23 mouse cellular contexts compared by ENCODE assay signal in the genomic region with DNA sequence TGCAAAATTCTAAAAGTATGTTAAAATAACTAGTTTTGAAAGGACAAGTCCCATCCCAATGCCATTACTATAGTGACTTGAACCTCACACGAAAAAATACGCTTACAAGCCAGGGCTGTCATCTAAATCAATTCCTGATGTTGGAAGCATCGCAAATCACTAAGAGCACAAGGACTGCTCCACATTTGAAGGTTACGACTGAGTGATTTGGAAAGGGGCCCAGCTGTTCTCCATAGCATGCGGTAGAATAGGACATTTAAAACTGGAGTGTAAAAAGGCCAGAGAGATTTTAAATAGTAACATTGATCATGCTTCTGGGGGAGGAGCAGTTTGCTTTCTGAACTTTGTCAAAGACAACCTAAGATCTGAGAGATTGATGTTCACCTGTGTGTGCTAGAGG.
DNase-seq lines count a peak whose midpoint lies in the region.
"Had no signal": no experiment of that assay in that cellular context is flagged by ENCODE, and none has a peak within 500 bp of the region (broad histone marks: within the 10 kb centered on the region; RNA-seq: fewer than 3 reads in every experiment).

No protein-coding gene starts in this region.

- H3K27ac ChIP-seq in midbrain, embryonic 10.5 days (replicated peaks): no peak overlapping the region
- H3K27ac ChIP-seq: embryonic facial prominence, embryonic 13.5 days; forebrain, embryonic 13.5 days; heart, adult 2 months; heart, embryonic 15.5 days; hindbrain, embryonic 13.5 days; limb, embryonic 15.5 days; liver, embryonic 15.5 days; neural tube, embryonic 13.5 days; stomach, postnatal 0 days had no signal

- H3K4me1 ChIP-seq in midbrain, embryonic 10.5 days: no peaks in the 10 kb centered on the region
- H3K4me1 ChIP-seq: forebrain, embryonic 13.5 days; heart, embryonic 15.5 days; hindbrain, embryonic 13.5 days; limb, embryonic 15.5 days; liver, embryonic 15.5 days; neural tube, embryonic 13.5 days had no signal

- DNase-seq in heart, adult 8-10 months (ENCODE audit: low spot score): peak; percentile 9
- no peak for DNase-seq in heart, adult 9 months (ENCODE audit: low spot score in 2 of 2)
- DNase-seq in kidney, postnatal 14 days: peak; percentile 3
- DNase-seq in kidney, postnatal 25 days: no peak
- peak; percentile 74 for DNase-seq in adrenal gland, adult 2 months
- DNase-seq in adrenal gland, postnatal 36 days: peak; percentile 66 to 67
- DNase-seq in midbrain, embryonic 10.5 days (ENCODE audit: low spot score): no peak
- no peak for DNase-seq in thymus, postnatal 25 days
- DNase-seq: cerebellum, adult 9-10 months; gastrocnemius, postnatal 36 days; heart, adult 2 months; heart, postnatal 36 days; lung, postnatal 36 days; thymus, adult 2 months had no signal

- no peaks in the 10 kb centered on the region for H3K36me3 ChIP-seq in midbrain, embryonic 10.5 days
- H3K36me3 ChIP-seq: embryonic facial prominence, embryonic 13.5 days; heart, embryonic 15.5 days; hindbrain, embryonic 13.5 days; limb, embryonic 15.5 days; liver, embryonic 15.5 days; neural tube, embryonic 13.5 days had no signal

- H3K9me3 ChIP-seq in midbrain, embryonic 10.5 days (replicated peaks): no peaks in the 10 kb centered on the region
- H3K9me3 ChIP-seq: embryonic facial prominence, embryonic 13.5 days; hindbrain, embryonic 13.5 days; limb, embryonic 15.5 days; liver, embryonic 15.5 days had no signal

- WGBS in midbrain, embryonic 10.5 days: 89% methylated on average over 5 of the region's 5 CpGs

- no peak overlapping the region for H3K4me3 ChIP-seq in midbrain, embryonic 10.5 days
- H3K4me3 ChIP-seq: embryonic facial prominence, embryonic 13.5 days; forebrain, embryonic 13.5 days; heart, adult 2 months; heart, embryonic 15.5 days; hindbrain, embryonic 13.5 days; limb, embryonic 15.5 days; liver, embryonic 15.5 days; myocyte; neural tube, embryonic 13.5 days had no signal

- H3K27me3 ChIP-seq in midbrain, embryonic 10.5 days (ENCODE audit: low read depth, poor library complexity, severe bottlenecking): no peaks in the 10 kb centered on the region
- H3K27me3 ChIP-seq: embryonic facial prominence, embryonic 13.5 days; forebrain, embryonic 13.5 days; heart, embryonic 15.5 days; hindbrain, embryonic 13.5 days; limb, embryonic 15.5 days; liver, embryonic 15.5 days; neural tube, embryonic 13.5 days had no signal

Comparison
In these comparisons a context has a peak if more than half of its experiments do, and no peak if none do; other contexts are left out.
1. DNase-seq: peak in heart, adult 8-10 months (single experiment), kidney, postnatal 14 days (single experiment), adrenal gland, adult 2 months (single experiment) and adrenal gland, postnatal 36 days (2 of 2); none in heart, adult 9 months (0 of 2), kidney, postnatal 25 days (0 of 2), midbrain, embryonic 10.5 days (single experiment) and thymus, postnatal 25 days (single experiment).